Mouse (Mus musculus): ENCODE data around the gene Klhdc7b. TPM values are rescaled to one million over a fixed set of nuclear protein-coding genes. Genes with fewer than 3 reads are reported as not detected.

Klhdc7b gene
- polyA plus RNA-seq, 1 experiment = not detected

GRCm38 (mm10) chr15:89358784-89359183 lies 25.9 kb upstream of the Klhdc7b start:
- H3K27me3 ChIP-seq (replicated peaks; ENCODE audit: control insufficient read depth, insufficient read depth, low read length) = no peaks in the 10 kb centered on the region
- H3K4me3 ChIP-seq (ENCODE audit: insufficient read depth, low read depth, low read length) = no peak overlapping the region
- no peaks in the 10 kb centered on the region for H3K36me3 ChIP-seq (ENCODE audit: control insufficient read depth, insufficient read depth, low read length)
- no peak for DNase-seq
- no peak overlapping the region for H3K27ac ChIP-seq (ENCODE audit: insufficient read depth, low read depth, low read length)
- no peak for TF ChIP-seq POLR2A (IDR thresholded peaks at IDR 0.05; ENCODE audit: low read depth, low read length)
- TF ChIP-seq CTCF (conservative IDR thresholded peaks at IDR 0.05; ENCODE audit: insufficient read depth, insufficient read length, low read depth, low read length) = no peak
- 81% methylated on average over 3 of the region's 3 CpGs for WGBS
- H3K4me1 ChIP-seq (ENCODE audit: control insufficient read depth, insufficient read depth, low read length) = peaks cover 7% of the 10 kb centered on the region; the same call in 1 of the 2 replicates

GRCm38 (mm10) chr15:89363051-89363450 lies 21.7 kb upstream of the Klhdc7b start:
- H3K36me3 ChIP-seq (ENCODE audit: control insufficient read depth, insufficient read depth, low read length) = no peaks in the 10 kb centered on the region
- TF ChIP-seq POLR2A (IDR thresholded peaks at IDR 0.05; ENCODE audit: low read depth, low read length) = no peak
- TF ChIP-seq CTCF (conservative IDR thresholded peaks at IDR 0.05; ENCODE audit: insufficient read depth, insufficient read length, low read depth, low read length) = no peak
- H3K4me1 ChIP-seq (ENCODE audit: control insufficient read depth, insufficient read depth, low read length) = no peaks in the 10 kb centered on the region
- no peak overlapping the region for H3K4me3 ChIP-seq (ENCODE audit: insufficient read depth, low read depth, low read length)
- no peak overlapping the region for H3K27ac ChIP-seq (ENCODE audit: insufficient read depth, low read depth, low read length)
- H3K27me3 ChIP-seq (replicated peaks; ENCODE audit: control insufficient read depth, insufficient read depth, low read length) = no peaks in the 10 kb centered on the region
- DNase-seq = no peak
- 86% methylated on average over 7 of the region's 7 CpGs for WGBS

DNA sequence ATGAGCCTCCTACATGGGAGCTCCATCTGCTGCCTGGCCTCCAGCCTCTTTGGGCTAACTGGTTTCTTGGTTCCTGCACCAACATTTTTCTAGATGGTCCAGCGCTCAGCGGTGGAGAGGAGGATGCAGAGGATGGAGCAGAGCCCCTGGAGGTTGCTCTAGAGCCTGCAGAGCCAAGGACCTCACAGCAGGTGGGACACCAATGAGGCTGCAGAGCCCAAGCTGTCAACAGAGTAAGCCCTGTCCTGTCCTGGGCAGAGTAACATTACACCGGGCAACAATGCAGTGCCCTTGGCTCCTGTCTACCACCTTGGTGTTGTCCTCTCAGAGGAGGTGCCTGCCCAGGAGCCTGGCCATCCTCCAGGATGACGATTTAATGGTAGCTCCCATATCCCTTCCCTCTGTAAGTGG lies 19.6 kb upstream of the Klhdc7b start:
- 95% methylated on average over 4 of the region's 4 CpGs for WGBS
- H3K27ac ChIP-seq (ENCODE audit: insufficient read depth, low read depth, low read length) = no peak overlapping the region
- H3K4me1 ChIP-seq (ENCODE audit: control insufficient read depth, insufficient read depth, low read length) = no peaks in the 10 kb centered on the region
- H3K4me3 ChIP-seq (ENCODE audit: insufficient read depth, low read depth, low read length) = no peak overlapping the region
- no peaks in the 10 kb centered on the region for H3K27me3 ChIP-seq (replicated peaks; ENCODE audit: control insufficient read depth, insufficient read depth, low read length)
- DNase-seq = no peak
- no peak for TF ChIP-seq CTCF (conservative IDR thresholded peaks at IDR 0.05; ENCODE audit: insufficient read depth, insufficient read length, low read depth, low read length)
- no peak for TF ChIP-seq POLR2A (IDR thresholded peaks at IDR 0.05; ENCODE audit: low read depth, low read length)
- H3K36me3 ChIP-seq (ENCODE audit: control insufficient read depth, insufficient read depth, low read length) = no peaks in the 10 kb centered on the region

DNA sequence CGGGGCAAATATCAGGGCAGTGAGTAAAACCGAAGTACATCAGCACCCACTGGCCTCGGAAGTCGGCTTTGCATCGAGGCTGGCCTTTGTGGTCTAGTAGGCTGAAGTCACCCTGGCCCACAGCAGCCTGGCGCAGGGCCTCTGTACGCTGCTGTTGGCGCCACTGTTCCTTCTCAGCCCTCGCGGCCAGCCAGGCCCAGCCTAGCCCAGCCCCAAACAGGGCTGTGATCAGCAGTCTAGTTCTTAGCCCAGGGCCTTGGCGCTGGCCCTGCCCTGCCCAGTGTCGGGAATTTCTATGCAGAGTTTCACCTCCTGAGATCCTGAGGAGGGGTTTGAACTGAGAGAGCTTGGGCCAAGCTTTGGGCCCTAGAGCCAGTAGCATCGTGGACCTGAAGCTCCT lies 12.6 kb upstream of the Klhdc7b start:
- TF ChIP-seq POLR2A (IDR thresholded peaks at IDR 0.05; ENCODE audit: low read depth, low read length) (no peak), CTCF (conservative IDR thresholded peaks at IDR 0.05; ENCODE audit: insufficient read depth, insufficient read length, low read depth, low read length) (no peak)
- H3K36me3 ChIP-seq (ENCODE audit: control insufficient read depth, insufficient read depth, low read length) = no peaks in the 10 kb centered on the region; the same call in 1 of the 2 replicates
- H3K4me1 ChIP-seq (ENCODE audit: control insufficient read depth, insufficient read depth, low read length) = peaks cover 7% of the 10 kb centered on the region; the same call in 1 of the 2 replicates
- WGBS = 85% methylated on average over 13 of the region's 13 CpGs
- H3K27me3 ChIP-seq (replicated peaks; ENCODE audit: control insufficient read depth, insufficient read depth, low read length) = no peaks in the 10 kb centered on the region
- no peak overlapping the region for H3K4me3 ChIP-seq (ENCODE audit: insufficient read depth, low read depth, low read length)
- H3K27ac ChIP-seq (ENCODE audit: insufficient read depth, low read depth, low read length) = no peak overlapping the region
- DNase-seq = no peak

DNA sequence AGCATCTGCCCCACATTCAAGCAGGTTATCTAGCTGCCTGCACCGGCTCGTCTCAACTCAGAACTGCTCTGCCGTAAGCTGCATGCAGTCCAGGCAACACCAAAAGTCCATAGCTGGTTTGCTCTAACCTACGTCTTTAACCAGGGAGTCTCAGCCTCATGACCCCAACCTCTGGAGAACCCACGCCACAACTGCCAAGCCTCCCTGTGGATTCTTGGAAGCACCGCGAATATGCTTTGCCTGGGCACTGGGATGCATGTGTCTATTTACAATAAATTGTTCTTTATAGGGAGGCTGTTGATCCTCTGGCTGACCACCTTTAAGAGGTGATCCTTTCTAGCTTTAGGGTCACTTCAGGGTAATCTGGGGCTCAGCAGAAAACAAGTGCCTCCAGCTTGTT lies 12.2 kb upstream of the Klhdc7b start:
- Histone ChIP-seq H3K27ac (ENCODE audit: insufficient read depth, low read depth, low read length) (no peak overlapping the region), H3K4me1 (ENCODE audit: control insufficient read depth, insufficient read depth, low read length) (peaks cover 7% of the 10 kb centered on the region; the same call in 1 of the 2 replicates), H3K27me3 (replicated peaks; ENCODE audit: control insufficient read depth, insufficient read depth, low read length) (no peaks in the 10 kb centered on the region), H3K36me3 (ENCODE audit: control insufficient read depth, insufficient read depth, low read length) (no peaks in the 10 kb centered on the region; the same call in 1 of the 2 replicates), H3K4me3 (ENCODE audit: insufficient read depth, low read depth, low read length) (0 out of 2 replicates have a peak overlapping the region, but pooled peaks have one; percentile 76)
- WGBS = 76% methylated on average over 7 of the region's 7 CpGs
- TF ChIP-seq CTCF (conservative IDR thresholded peaks at IDR 0.05; ENCODE audit: insufficient read depth, insufficient read length, low read depth, low read length) (no peak), POLR2A (IDR thresholded peaks at IDR 0.05; ENCODE audit: low read depth, low read length) (no peak)
- no peak for DNase-seq

GRCm38 (mm10) chr15:89373027-89373761 lies 11.5 kb upstream of the Klhdc7b start:
- TF ChIP-seq CTCF (conservative IDR thresholded peaks at IDR 0.05; ENCODE audit: insufficient read depth, insufficient read length, low read depth, low read length) (peak; percentile 72), POLR2A (IDR thresholded peaks at IDR 0.05; ENCODE audit: low read depth, low read length) (no peak)
- DNase-seq = peak; percentile 91
- WGBS = 2% methylated on average over 35 of the region's 35 CpGs

GRCm38 (mm10) chr15:89373762-89374248 lies 10.9 kb upstream of the Klhdc7b start, which contains the start of gene Sco2:
Sco2 (minus strand) TSS chr15:89373846.
- Histone ChIP-seq H3K4me3 (ENCODE audit: insufficient read depth, low read depth, low read length) (peak within 1 kb of the TSS; percentile 76), H3K4me1 (ENCODE audit: control insufficient read depth, insufficient read depth, low read length) (peaks cover 7% of the 10 kb centered on the region; the same call in 1 of the 2 replicates), H3K36me3 (ENCODE audit: control insufficient read depth, insufficient read depth, low read length) (no peaks in the 10 kb centered on the region; the same call in 1 of the 2 replicates), H3K27ac (ENCODE audit: insufficient read depth, low read depth, low read length) (peak within 1 kb of the TSS; percentile 87), H3K27me3 (replicated peaks; ENCODE audit: control insufficient read depth, insufficient read depth, low read length) (no peaks in the 10 kb centered on the region)
- DNase-seq = peak; percentile 94
- TF ChIP-seq CTCF (conservative IDR thresholded peaks at IDR 0.05; ENCODE audit: insufficient read depth, insufficient read length, low read depth, low read length) (peak; percentile 70), POLR2A (IDR thresholded peaks at IDR 0.05; ENCODE audit: low read depth, low read length) (peak; percentile 56)
- under 1% methylated on average over 42 of the region's 42 CpGs for WGBS

More at GRCm38 (mm10) chr15:89373027-89373761, 11.5 kb upstream of the Klhdc7b start:
- H3K4me1 ChIP-seq (ENCODE audit: control insufficient read depth, insufficient read depth, low read length) = peaks cover 7% of the 10 kb centered on the region; the same call in 1 of the 2 replicates
- H3K4me3 ChIP-seq (ENCODE audit: insufficient read depth, low read depth, low read length) = peak overlapping the region; percentile 76
- H3K27me3 ChIP-seq (replicated peaks; ENCODE audit: control insufficient read depth, insufficient read depth, low read length) = no peaks in the 10 kb centered on the region
- no peaks in the 10 kb centered on the region; the same call in 1 of the 2 replicates for H3K36me3 ChIP-seq (ENCODE audit: control insufficient read depth, insufficient read depth, low read length)
- peak overlapping the region; percentile 87 for H3K27ac ChIP-seq (ENCODE audit: insufficient read depth, low read depth, low read length)

All from kidney, adult 2 months (tissue).